Mouse (Mus musculus): ENCODE data around the gene Crebrf. TPM values are rescaled to one million over a fixed set of nuclear protein-coding genes. Genes with fewer than 3 reads are reported as not detected.
A peak's percentile ranks its signal among the peaks of the same experiment; 100 is the strongest.

Gene Crebrf
- total and polyA plus RNA-seq, 3 experiments: 1.3 to 3.8 TPM; not detected in 1

DNA sequence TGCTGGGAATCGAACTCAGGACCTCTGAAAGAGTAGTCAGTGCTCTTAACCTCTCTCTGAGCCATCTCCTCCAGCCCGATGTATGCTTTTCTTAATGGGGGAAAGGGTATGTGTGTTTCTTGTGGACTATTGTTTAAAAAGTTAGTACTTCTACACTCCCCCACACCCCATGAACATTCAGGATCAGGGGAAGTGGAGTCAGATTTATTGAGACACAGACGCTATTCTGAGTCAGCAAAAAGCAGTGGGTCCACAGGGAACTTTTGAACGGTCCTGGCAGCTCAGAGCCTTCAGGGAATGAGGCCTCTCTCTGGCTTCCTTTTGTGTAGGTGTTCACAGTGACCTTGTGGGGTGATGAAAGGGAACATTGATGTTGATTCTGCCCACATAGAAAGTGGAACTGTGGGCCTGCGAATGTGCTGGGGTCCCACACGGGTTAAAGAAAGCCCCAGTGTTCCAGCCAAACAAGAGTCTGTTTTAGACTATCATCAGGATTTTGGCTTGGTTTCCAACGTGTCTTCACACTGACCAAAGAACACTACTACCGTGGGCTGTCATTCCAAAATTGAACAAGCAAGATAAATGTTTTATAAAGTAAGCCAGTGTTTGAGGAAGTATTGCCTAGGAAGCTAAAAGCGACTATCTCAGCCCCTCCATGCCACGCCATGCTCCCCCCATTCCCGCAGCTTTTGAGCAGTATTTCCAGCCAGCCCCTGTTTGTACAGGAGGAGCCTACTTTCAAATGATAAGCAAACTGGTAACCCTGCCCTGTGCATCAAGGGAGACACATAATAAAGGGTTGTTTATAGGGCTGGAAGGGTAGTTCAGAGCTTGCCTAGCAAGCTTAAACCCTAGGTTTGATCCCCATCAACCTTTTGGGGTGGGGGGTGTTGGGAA lies 9.7 kb upstream of the Crebrf start (continued):
- no peak for TF ChIP-seq CHD1 (IDR thresholded peaks at IDR 0.05; ENCODE audit: low read depth, low read length)
- TF ChIP-seq NRF1 (IDR thresholded peaks at IDR 0.05; ENCODE audit: insufficient read depth, low read depth, low read length, poor library complexity, severe bottlenecking): no peak
- no peak for TF ChIP-seq MYB (IDR thresholded peaks at IDR 0.05; ENCODE audit: low read depth, low read length)
- TF ChIP-seq TCF12 (IDR thresholded peaks at IDR 0.05; ENCODE audit: low read depth, low read length): peak; percentile 25; the same call in 1 of the 2 replicates
- TF ChIP-seq UBTF (IDR thresholded peaks at IDR 0.05; ENCODE audit: borderline replicate concordance, insufficient read depth, low read depth, low read length): no peak
- TF ChIP-seq JUND (IDR thresholded peaks at IDR 0.05; ENCODE audit: low read depth, low read length): no peak
- TF ChIP-seq POLR2AphosphoS5 (IDR thresholded peaks at IDR 0.05; ENCODE audit: borderline replicate concordance, low read depth, low read length): no peak
- TF ChIP-seq EP300 (IDR thresholded peaks at IDR 0.05; ENCODE audit: low read depth in 1 of 2, low read length in 2 of 2): peak; percentile 33 to 50; a peak in 3 of 4 replicates
- TF ChIP-seq TBP (IDR thresholded peaks at IDR 0.05; ENCODE audit: low read depth, low read length): 0 out of 2 replicates have a peak, but pooled peaks have one; percentile 43
- TF ChIP-seq ETS1 (IDR thresholded peaks at IDR 0.05; ENCODE audit: low read depth, low read length): no peak
- peak; percentile 25; the same call in 1 of the 2 replicates for TF ChIP-seq NELFE (IDR thresholded peaks at IDR 0.05; ENCODE audit: low read depth, low read length)
- TF ChIP-seq POLR2AphosphoS2 (IDR thresholded peaks at IDR 0.05; ENCODE audit: low read length): no peak
- TF ChIP-seq SMC3 (IDR thresholded peaks at IDR 0.05; ENCODE audit: low read depth, low read length): no peak
- TF ChIP-seq ZNF384 (IDR thresholded peaks at IDR 0.05; ENCODE audit: low read depth, low read length): no peak
- TF ChIP-seq BHLHE40 (IDR thresholded peaks at IDR 0.05; ENCODE audit: borderline replicate concordance, low read depth, low read length): no peak
- no peak for TF ChIP-seq USF2 (IDR thresholded peaks at IDR 0.05; ENCODE audit: borderline replicate concordance in 1 of 2, insufficient read depth in 1 of 2, low read depth in 1 of 2, low read length in 2 of 2)
- TF ChIP-seq CTCF (IDR thresholded peaks at IDR 0.05 in 2 of 3, conservative IDR thresholded peaks at IDR 0.05 in 1 of 3; ENCODE audit: control insufficient read depth in 1 of 3, insufficient read depth in 1 of 3, low read depth in 2 of 3, low read length in 3 of 3, poor library complexity in 1 of 3, severe bottlenecking in 1 of 3): no peak

DNA sequence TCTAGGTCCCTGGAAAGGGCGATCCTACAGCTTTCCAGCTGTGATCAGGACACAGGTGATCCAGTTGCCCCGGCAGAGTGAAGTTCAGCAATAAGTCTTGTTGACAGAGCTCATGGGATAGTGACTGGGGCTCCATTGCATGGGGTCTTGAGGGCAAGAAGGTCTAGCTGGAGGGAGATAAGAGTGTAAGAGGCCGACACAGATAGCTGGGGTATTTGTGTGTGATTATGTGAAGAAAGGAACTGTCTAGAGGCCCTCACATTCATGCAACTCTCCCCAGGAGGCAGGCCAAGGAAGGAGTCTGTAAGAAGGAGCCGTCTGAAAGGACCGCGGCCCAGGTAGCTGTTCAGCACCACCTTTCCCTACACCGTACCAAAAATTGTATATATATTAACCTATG lies 8.4 kb upstream of the Crebrf start:
- H3K4me1 ChIP-seq (ENCODE audit: control insufficient read depth in 1 of 2, insufficient read depth in 2 of 2, low read length in 2 of 2): peaks cover 15 to 42% of the 10 kb centered on the region in 2 experiments

More for the DNA sequence above, 8.4 kb upstream of the Crebrf start:
- H3K9me3 ChIP-seq (replicated peaks; ENCODE audit: insufficient read depth, low read length): no peaks in the 10 kb centered on the region
- H3K27me3 ChIP-seq (ENCODE audit: control insufficient read depth in 1 of 2, insufficient read depth in 2 of 2, low read length in 2 of 2): no peaks in the 10 kb centered on the region
- H3K9ac ChIP-seq (ENCODE audit: control insufficient read depth, low read depth, low read length, poor library complexity, severe bottlenecking): no peak overlapping the region
- no peak for TF ChIP-seq JUND (IDR thresholded peaks at IDR 0.05; ENCODE audit: low read depth, low read length)
- no peak for TF ChIP-seq ZC3H11A (IDR thresholded peaks at IDR 0.05; ENCODE audit: low read depth, low read length)
- no peak for TF ChIP-seq RCOR1 (IDR thresholded peaks at IDR 0.05; ENCODE audit: low read depth, low read length)
- no peak for TF ChIP-seq POLR2AphosphoS2 (IDR thresholded peaks at IDR 0.05; ENCODE audit: low read length)
- no peak for TF ChIP-seq MAFK (IDR thresholded peaks at IDR 0.05; ENCODE audit: borderline replicate concordance, low read depth, low read length)
- no peak for TF ChIP-seq TBP (IDR thresholded peaks at IDR 0.05; ENCODE audit: low read depth, low read length)
- TF ChIP-seq USF2 (IDR thresholded peaks at IDR 0.05; ENCODE audit: borderline replicate concordance in 1 of 2, insufficient read depth in 1 of 2, low read depth in 1 of 2, low read length in 2 of 2): no peak
- no peak for TF ChIP-seq EP300 (IDR thresholded peaks at IDR 0.05; ENCODE audit: low read depth in 1 of 2, low read length in 2 of 2)
- TF ChIP-seq CHD2 (IDR thresholded peaks at IDR 0.05; ENCODE audit: low read length): no peak
- TF ChIP-seq SMC3 (IDR thresholded peaks at IDR 0.05; ENCODE audit: low read depth, low read length): no peak
- no peak for TF ChIP-seq ZNF384 (IDR thresholded peaks at IDR 0.05; ENCODE audit: low read depth, low read length)
- TF ChIP-seq ZKSCAN1 (IDR thresholded peaks at IDR 0.05; ENCODE audit: low read depth, low read length): no peak
- no peak for TF ChIP-seq UBTF (IDR thresholded peaks at IDR 0.05; ENCODE audit: borderline replicate concordance, insufficient read depth, low read depth, low read length)
- no peak overlapping the region for H3K27ac ChIP-seq (ENCODE audit: control insufficient read depth, low read depth, low read length)
- H3K79me2 ChIP-seq (ENCODE audit: control insufficient read depth, insufficient read depth, low read length, poor library complexity): no peaks in the 10 kb centered on the region
- H3K4me3 ChIP-seq (ENCODE audit: control insufficient read depth in 1 of 2, insufficient read depth in 1 of 2, low read depth in 2 of 2, low read length in 2 of 2): no peak overlapping the region
- peaks cover 0 to 36% of the 10 kb centered on the region in 2 experiments; a peak in 2 of 4 replicates for H3K36me3 ChIP-seq (ENCODE audit: control insufficient read depth in 1 of 2, insufficient read depth in 2 of 2, low read length in 2 of 2)
- DNase-seq (ENCODE audit: low read depth, low spot score): no peak

Data from MEL (cell line).